Mouse (Mus musculus) layer of hippocampus, postnatal 10 days (tissue): Measurements from ENCODE around the gene Myadm. TPM values are rescaled to one million over a fixed set of nuclear protein-coding genes. Genes with fewer than 3 reads are reported as not detected.

Experiments used
- DNase-seq, 2 experiments: peaks; one replicate each; pipeline ENCODE4 v3.0.0; 2021; ENCODE audit warnings: low spot score in 2 of 2
- total RNA-seq, 2 experiments: library from RNA; stranded (reverse); gene quantifications; 2 replicates each; pipeline ENCODE4 v1.2.3; 2021

Gene Myadm
- total RNA-seq, 2 experiments from 2014 or later: 89.7 to 91.6 TPM

DNA sequence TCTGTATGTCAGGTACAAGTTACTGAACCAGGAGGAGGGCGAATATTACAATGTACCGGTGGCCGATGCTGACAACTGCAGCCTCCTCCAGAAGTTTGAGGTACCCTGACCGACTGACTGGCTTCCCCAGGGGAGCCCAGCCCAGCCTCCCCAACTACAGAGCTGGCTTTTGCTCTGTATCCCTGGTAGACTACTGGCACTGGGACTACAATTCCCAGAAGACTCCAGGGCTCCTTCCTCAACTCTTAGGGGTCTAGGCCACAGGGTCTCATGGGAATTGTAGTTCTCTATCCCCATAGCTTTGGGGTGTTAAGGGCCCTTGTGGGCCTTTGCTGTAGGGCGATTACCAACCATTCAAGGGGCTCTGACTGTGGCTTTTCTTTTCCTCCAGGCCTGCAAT is 25.2 kb downstream of the Myadm start:
- no peak for DNase-seq

DNA sequence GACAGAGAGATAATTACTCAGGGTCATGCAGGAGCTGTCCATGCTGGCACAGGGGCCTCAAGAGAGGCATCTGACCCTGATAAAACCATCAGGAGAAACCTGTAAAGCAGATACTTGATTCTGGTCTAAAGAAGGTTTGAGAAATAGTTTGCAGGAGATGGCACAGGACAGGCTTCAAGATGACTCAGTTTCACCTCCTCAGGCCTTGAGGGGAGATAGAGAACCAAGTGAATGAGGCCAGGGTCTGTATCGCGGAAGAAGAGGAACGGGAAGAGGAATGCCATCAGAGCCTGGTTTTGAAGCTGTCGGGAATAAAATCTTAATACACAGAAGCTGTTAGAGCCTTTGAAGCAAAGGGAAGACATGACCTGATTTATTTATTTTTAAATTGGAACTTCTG is 28.8 kb downstream of the Myadm start:
- no peak for DNase-seq

DNA sequence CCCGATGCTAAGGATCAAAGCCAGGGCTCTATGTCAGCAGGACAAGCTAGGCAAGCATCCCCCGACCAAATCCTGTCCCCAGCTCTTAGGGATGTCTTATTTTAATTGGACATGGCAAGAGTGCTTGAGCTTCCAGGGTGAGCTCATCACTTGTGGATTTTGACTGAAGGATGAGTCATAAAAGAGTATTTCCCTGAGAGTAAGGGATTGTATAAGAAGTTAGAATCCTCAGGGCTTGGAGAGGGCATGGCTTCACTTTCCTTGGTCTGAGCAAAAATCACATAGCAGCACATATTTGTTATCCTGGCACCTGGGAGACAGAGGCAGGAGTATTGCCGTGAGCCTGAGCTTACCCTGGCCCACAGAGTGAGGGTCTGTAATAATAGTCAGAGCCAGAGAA is 32.0 kb downstream of the Myadm start:
- DNase-seq: no peak

DNA sequence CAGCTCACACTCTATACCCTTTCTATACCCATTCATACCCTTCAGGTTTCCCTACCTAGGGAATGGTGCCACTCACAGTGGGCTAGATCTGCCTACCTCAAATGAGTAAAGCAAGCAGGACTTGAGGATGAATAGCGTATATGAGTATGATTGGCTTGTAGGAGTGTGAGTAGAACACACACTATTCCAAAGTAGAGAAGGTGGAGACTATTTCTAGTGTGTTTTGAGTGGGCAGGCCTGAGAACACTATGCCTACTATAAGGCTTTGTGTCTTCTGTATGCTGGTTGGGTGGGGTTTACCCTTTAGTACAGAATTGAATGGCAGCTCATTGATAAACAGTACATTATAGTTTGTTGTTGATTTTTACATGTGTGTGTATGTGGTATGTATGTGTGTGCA is 34.9 kb downstream of the Myadm start:
- no peak for DNase-seq

DNA sequence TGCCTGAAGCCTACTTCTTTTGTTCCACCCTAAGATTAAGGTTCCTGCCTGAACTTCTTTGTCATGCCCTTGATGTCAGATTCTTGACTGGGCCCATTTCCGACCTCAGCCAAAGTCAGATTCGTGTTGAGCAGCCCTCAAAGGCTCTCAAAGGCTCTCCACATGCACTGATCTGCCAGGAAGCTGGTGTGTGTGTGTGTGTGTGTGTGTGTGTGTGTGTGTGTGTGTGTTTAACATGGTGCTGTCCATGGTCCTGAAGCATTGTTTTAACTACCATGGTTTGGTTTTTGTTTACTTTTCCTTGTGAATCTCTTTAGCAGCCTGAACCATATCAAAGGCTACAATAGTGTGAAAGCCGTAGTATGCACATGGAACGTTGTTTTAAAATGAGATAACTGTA is 39.1 kb downstream of the Myadm start:
- DNase-seq: no peak

DNA sequence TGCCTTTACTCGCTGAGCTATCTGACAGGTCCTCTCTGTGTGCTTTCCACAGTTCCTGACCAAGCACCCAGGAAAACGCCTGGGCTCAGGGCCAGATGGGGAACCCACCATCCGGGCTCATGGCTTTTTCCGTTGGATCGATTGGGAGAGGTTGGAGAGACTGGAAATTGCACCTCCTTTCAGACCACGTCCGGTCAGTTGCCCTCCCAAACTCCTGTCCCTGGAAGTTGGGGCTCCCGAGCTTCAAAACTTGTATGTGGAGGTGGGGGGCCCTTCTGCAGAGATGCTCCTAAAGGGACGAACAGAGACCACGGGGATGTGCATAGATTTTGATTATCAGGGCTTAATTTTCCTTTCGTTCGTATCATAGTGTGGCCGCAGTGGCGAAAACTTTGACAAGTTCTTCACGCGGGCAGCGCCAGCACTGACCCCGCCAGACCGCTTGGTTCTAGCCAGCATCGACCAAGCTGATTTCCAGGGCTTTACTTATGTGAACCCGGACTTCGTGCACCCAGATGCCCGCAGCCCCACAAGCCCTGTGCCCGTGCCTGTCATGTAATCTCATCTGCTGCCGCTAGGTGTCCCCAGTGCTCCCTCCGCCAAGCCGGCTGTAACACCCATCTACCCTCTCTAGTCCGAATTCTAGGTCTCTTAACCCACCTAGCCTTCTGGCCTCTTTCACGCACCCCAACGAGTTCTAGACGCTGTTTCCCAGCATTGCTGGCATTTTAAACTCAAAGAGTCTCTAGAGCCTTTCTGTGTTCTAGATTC is 41.1 kb downstream of the Myadm start:
- DNase-seq: peak; percentile 90 to 92

DNA sequence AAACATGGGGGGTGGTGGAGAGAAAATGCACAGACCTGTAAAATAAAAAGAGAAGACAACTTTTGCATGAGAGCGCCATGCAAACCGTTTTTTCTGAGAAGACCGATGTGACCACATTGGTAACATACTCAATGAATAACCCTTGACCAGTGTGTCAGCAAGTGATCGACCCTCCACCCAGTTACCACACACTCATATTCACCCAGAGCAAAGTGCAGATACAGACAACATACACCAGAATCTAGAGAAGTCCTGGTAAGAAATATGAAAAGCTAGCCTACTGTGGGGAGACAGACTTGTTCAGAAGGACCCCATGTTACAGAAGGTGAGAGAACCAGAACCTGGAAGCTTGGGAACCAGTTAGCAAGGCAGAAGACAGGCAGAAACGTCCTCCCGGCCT is 42.3 kb downstream of the Myadm start:
- DNase-seq: no peak

DNA sequence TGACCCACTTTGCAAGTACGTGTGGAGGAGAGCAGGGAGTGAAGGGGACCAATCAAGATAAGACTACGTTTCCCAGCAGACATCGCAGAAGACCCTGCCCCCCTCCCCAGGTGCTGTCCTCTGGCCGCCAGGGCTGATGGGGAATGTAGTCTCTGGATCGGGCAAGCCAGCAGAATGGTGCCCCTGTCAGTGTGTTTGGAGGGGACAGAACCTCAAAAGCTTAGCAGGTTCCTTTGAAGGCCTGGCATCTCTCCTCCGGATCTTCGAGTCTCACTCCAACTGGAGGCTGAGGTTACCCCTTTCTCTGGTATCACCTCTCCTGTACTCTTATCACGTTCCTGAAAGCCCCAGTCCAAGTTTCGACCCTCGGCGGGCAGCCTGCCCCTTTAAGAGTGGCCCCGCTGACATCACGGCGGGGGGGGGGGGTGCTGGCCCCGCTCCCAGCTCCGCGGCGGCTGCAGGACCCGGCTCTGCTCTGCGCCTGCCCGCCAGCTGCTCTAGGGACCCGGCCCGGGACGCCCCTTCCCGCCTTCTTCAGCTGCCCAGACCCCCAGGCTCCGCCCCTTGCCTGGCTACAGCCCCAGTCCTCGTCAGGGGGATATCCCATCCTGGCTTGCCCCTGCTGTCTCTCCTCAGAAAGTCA is 42.8 kb downstream of the Myadm start:
- DNase-seq: peak; percentile 76 to 85

DNA sequence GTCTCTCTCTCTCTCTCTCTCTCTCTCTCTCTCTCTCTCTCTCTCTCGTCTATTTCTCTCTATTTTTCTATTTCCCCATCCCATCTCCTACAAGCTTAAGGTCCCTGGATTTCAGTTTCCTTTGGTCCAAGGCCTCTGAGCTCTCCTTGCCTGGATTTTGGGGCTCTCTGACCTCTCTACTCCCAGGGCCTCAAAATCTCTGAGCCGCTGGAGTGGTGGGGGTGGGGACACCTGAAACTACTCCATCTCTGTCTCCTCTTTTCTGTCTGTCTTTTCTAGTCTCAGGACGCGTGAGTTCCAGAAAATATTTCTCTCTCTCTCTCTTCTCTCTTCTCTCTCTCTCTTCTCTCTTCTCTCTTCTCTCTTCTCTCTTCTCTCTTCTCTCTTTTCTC is 43.3 kb downstream of the Myadm start:
- no peak for DNase-seq

DNA sequence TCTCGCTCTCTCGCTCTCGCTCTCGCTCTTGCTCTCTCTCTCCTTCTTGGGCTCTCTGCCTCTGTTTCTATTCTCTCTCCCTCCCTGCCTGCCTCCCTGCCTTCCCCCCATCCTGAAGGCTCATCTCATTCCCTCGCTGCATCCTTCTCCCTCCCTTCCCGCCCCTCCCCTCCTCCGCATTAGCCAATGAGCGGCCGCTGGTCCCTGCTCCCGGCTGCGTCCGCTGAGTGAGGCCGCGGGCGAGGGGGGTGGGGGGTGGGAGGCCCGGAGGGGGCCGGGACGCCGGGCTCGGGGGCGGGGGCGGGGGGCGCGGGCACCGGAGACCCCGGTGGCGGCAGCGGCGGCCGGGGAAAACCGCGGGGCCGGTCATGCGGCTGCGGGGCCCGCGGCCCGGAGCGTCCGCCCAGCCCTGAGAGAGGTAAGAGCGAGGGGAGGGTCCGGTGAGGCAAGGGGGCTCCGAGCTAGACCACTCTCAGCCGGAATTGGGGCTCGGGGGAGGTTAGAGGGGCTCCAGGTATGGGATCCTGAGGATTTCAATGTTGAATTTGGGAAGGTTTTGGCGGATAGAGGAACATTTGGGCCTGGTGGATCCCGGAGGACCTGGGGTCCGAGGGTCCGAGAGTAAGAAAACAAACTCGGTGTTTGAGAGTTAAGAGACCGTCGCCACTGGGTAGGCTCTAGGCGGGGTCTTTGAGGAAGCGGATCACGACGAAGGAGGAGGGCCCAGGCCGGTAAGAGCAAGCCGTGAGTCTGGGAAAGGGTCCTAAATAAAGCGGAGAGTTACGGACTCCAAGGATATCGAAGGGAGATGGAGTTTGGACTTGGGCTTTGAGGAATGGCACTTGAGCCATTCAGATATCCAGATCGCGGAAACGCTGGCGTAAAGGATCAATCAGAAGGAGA is 44.0 kb downstream of the Myadm start, which contains the start of gene Cacng7:
Cacng7 (plus strand) TSS at position 337 of the 903 bp plus-strand sequence.
- DNase-seq: peak; percentile 48 to 62

DNA sequence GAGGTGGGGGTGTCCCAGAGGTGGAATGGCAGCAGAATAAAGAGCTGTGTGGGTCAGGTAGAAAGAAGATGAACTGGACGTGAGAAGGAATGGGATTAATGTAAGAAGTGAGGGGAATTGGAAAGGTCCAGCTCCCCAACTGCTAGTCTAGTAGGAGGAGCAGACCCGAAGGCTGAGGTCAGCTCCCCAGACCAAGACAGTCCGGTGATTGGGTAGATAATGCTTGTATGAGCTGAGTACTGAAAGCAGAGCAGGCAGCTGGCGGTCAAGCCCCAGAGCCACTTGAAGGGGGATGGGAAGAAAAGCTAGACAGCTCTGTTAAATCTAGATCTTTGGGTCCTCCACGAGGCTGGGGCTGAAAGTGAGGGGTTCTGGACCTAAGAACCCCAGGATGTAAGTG is 44.7 kb downstream of the Myadm start:
- no peak for DNase-seq

DNA sequence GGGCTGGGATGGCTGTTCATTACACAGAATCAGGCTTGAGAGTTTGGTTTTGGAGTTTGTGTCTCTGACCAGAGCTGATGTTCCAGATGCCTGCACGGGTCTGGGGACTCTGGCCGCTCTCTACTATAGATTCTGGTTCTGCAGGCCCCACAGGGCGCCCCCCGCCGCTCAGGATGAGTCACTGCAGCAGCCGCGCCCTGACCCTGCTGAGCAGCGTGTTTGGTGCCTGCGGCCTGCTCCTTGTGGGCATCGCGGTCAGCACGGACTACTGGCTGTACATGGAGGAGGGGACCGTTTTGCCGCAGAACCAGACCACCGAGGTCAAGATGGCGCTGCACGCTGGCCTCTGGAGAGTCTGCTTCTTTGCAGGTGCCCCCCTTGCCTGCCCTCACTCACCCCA is 47.5 kb downstream of the Myadm start:
- DNase-seq: no peak

DNA sequence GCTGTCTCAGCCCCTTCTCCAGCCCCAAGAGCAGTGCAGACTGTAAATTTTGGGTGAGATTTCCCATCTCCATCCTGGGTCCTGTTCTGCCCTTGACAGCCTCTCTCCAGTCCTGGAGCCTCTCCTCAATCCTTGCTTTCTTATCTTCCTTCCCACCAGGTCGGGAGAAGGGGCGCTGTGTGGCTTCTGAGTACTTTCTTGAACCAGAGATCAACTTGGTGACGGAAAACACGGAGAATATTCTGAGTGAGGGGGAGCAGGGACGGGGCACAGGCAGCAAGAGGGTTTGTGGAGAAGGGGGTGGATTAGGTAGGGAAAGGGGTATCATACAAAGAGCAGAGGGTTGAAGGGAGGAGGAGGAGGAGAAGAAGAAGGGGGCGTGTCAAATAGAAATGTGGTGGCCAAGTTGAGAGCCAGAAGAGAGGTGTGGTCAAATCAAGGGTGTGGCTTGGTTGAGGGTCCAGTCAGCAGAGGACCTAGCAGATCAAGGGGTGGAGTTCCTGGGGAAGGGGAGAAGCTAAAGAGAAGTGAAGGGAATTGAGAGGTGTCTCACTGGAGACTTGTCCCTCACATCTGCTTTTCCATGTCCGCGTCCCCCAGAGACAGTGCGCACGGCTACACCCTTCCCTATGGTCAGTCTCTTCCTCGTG is 49.5 kb downstream of the Myadm start:
- no peak for DNase-seq

DNA sequence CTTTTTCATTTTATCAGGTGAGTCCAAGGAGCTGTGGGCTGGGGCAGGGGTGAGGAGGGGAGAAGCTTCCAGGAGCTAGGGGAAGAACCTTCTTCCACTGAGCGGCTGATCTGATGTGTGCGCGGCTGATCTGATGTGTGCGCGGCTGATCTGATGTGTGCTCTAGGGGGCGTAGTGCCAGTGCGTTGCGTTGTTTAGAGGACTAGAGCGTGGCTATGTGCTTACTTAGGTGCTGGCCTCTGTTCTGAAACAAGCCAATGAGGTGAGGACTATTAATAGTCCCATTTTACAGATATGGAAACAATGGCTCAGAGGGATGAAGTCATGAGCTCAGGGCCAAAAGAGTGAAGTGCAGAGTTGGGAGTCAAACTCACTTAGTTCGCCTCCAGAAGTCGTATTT is 50.1 kb downstream of the Myadm start:
- DNase-seq: no peak

DNA sequence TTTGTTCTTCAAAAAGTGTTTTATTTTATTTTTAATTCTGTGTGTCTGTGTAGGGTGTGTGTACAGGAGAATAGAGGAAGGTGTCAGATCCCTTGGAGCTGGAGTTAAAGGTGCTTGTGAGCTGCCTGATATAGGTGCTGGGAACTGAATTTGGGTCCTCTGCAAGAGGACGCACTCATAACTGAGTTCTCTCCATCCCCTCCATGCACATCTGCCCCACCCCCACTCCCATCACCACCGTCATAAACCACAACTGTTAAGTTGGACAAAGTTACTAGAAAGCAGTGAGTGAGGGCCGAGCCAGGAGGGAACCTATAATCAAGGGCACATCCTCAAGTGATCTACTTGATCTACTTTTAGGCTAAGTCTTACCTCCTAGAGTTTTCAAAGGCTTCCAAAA is 55.0 kb downstream of the Myadm start:
- DNase-seq: no peak

DNA sequence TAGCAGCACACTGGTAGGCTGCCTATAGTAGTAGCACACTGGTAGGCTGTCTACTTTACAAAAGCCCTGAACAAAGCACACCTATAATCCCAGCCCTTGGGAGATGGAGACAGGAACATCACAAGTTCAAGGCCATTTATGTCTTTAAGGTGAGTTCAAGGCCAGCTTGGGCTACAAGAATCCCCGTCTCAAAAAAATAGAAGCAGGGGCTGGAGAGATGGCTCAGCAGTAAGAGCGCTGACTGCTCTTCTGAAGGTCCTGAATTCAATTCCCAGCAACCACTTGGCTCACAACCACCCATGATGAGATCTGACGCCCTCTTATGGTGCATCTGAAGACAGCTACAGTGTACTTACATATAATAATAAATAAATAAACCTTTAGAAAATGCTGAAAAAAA is 56.4 kb downstream of the Myadm start:
- DNase-seq: no peak

DNA sequence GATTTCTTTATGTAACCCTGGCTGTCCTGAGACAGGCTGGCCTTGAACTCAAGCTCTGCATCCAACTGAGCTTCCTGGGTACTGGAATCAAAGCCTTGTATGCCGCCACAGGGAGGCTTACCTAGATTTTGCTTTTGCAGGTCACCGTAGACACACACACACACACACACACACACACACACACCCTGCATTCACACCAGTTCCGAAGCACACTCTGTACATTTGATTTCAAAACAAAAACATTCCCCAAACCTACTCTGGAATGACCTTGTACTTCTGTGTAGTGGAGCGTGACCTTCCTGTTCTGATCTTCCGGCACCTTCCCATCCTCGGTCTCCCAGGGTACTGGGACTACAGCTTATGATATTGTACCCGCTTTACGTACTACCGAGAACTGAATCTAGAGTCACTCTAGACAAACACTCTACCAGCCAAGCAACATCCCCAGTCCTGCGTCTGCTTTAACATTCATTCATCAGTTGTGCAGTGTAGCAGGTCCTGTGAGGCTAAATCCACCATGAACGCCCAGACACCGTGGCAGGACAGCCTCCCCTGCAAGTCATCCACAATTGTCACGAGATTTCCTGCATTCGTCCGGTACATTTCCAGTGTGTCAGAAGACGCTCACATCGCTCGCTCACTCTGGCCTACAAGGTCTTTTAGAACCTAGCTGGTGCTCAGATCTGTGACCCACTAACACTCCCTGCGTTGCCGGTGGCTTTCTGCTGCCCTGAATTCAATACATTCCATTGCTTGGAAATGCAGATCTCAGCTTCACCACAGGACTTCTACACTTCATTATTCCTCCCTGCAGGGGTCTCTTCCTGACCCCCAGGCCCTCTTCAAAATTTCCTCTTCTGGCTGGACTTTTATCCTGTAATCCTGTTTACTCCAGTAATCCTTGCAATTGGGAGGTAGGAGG is 58.7 kb downstream of the Myadm start:
- no peak for DNase-seq

DNA sequence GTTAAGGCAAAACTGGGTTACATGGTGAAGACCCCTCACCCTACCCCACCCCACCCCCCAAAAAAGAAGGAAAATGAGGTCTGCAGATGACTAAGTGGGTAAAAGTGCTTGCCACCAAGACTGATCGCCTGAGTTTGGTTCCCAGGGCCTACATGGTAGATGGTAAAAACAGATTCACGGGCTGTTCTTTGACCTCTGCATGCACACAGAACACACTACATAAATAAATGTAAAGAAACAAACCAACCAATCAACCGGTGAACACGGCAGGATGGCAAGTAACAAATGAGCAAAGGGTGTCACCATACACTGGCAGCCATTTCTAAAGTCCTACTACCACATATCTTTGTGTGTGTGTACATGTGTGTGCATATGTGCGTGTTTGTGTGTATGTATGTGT is 59.4 kb downstream of the Myadm start:
- no peak for DNase-seq

DNA sequence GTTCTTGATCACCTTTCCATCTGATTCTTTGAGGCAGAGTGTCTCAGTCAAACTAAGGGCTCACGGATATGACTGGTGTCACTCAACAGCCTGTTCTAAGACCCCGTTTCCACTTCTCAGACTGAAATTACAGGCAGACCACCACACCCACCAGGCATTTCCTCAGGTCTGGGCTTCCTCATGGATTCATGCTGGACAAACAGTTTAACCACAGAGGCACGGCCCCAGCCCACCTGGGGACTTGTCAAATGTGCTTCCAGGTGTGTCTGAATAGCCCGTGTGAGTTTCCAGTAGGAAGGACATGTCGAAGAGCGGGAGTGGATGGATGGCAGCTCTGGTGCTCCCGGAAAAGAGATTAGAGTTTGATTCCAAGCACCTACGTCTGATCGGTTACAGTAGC is 60.9 kb downstream of the Myadm start:
- no peak for DNase-seq
